Comparison of ENCODE assay signal across 9 mouse cellular contexts in the genomic region with DNA sequence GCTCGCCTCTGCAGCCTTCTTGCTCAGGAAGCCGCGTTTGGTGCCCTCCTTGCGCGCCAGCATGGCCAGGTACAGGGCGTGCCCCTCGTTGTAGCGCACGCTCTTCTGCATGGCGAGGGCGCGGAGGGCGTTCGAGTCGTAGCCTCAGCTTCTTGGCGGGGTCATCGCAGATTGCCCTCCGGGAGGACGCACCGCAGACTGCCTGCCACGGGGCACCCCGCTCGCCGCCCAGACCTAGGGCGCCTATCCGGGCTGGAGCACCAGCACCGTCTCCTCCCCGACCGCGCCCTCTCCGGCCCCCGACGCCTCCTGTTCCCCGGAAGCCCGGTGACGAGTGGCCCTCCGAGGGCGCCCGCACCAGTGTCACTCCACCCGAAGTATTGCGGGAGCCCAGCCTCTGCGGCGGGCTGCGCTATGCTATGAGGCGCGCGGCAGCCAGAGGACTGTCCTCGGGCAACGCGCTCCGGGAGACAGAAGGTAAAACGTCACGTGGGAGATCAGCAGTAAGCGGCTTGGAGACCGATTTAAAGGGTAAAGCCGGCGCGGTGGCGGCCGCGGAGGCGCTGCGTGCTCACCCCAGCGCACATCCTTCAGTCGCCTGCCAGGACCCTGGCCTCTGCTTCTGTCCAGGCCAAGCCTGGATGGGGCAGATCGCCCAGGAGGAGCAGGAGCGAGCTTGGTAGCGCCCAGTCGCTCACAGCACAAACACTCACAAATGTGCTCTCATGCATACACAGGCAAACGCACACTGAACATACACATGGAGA. TPM values are rescaled to one million over a fixed set of nuclear protein-coding genes. Genes with fewer than 3 reads are reported as not detected.
A peak's percentile ranks its signal among the peaks of the same experiment; 100 is the strongest.
DNase-seq lines count a peak whose midpoint lies in the region; ATAC-seq and TF ChIP-seq lines count a peak whose summit lies in the region.
"Had no signal": no experiment of that assay in that cellular context is flagged by ENCODE, and none has a peak within 500 bp of the region (broad histone marks: within the 10 kb centered on the region; RNA-seq: fewer than 3 reads in every experiment).

Gene Rasgrf2, minus strand, starts transcription at position 273 of the 767 bp plus-strand sequence.

- H3K4me2 ChIP-seq in embryonic facial prominence, embryonic 12.5 days (replicated peaks): peak within 1 kb of the TSS; percentile 98
- H3K4me2 ChIP-seq in heart, embryonic 12.5 days: peak within 1 kb of the TSS; percentile 98
- peak within 1 kb of the TSS; percentile 86 for H3K4me2 ChIP-seq in kidney, postnatal 0 days (ENCODE audit: low read length)
- H3K4me2 ChIP-seq in neural tube, embryonic 13.5 days: peak within 1 kb of the TSS; percentile 85

- H3K4me1 ChIP-seq in embryonic facial prominence, embryonic 12.5 days: peaks cover 9% of the 10 kb centered on the region; the same call in 1 of the 2 replicates
- 0 out of 2 replicates have a peak, but pooled peaks cover 5% of the 10 kb centered on the region for H3K4me1 ChIP-seq in heart, embryonic 12.5 days (replicated peaks)
- no peaks in the 10 kb centered on the region for H3K4me1 ChIP-seq in kidney, postnatal 0 days (replicated peaks; ENCODE audit: insufficient read depth, low read length)
- 0 out of 2 replicates have a peak, but pooled peaks cover 2% of the 10 kb centered on the region for H3K4me1 ChIP-seq in liver, adult 2 months (ENCODE audit: control insufficient read depth, insufficient read depth, low read length)
- peaks cover 12% of the 10 kb centered on the region for H3K4me1 ChIP-seq in neural tube, embryonic 13.5 days (replicated peaks)

- H3K27ac ChIP-seq in embryonic facial prominence, embryonic 12.5 days: no peak within 1 kb of the TSS
- H3K27ac ChIP-seq in heart, embryonic 12.5 days (ENCODE audit: poor library complexity, severe bottlenecking): no peak within 1 kb of the TSS
- H3K27ac ChIP-seq in kidney, postnatal 0 days: no peak within 1 kb of the TSS
- H3K27ac ChIP-seq in liver, adult 2 months (replicated peaks; ENCODE audit: insufficient read depth, low read depth, low read length): no peak within 1 kb of the TSS
- no peak within 1 kb of the TSS for H3K27ac ChIP-seq in neural tube, embryonic 13.5 days (replicated peaks)

- H3K9me3 ChIP-seq in embryonic facial prominence, embryonic 12.5 days: no peaks in the 10 kb centered on the region
- no peaks in the 10 kb centered on the region for H3K9me3 ChIP-seq in heart, embryonic 12.5 days (replicated peaks)
- no peaks in the 10 kb centered on the region for H3K9me3 ChIP-seq in kidney, postnatal 0 days (replicated peaks; ENCODE audit: low read length)
- no peaks in the 10 kb centered on the region for H3K9me3 ChIP-seq in neural tube, embryonic 13.5 days

- H3K4me3 ChIP-seq in embryonic facial prominence, embryonic 12.5 days: peak within 1 kb of the TSS; percentile 54
- H3K4me3 ChIP-seq in heart, embryonic 12.5 days: peak within 1 kb of the TSS; percentile 60
- peak within 1 kb of the TSS; percentile 45 for H3K4me3 ChIP-seq in kidney, postnatal 0 days (replicated peaks; ENCODE audit: low read depth, low read length)
- H3K4me3 ChIP-seq in liver, adult 2 months (ENCODE audit: insufficient read depth, low read depth, low read length): peak within 1 kb of the TSS; percentile 65
- H3K4me3 ChIP-seq in neural tube, embryonic 13.5 days: peak within 1 kb of the TSS; percentile 55

- WGBS in embryonic facial prominence, embryonic 12.5 days: under 1% methylated on average over 70 of the region's 70 CpGs
- WGBS in heart, embryonic 12.5 days: 1% methylated on average over 69 of the region's 70 CpGs
- WGBS in kidney, postnatal 0 days: 1% methylated on average over 69 of the region's 70 CpGs
- 4% methylated on average over 70 of the region's 70 CpGs for WGBS in liver, adult 2 months
- WGBS in neural tube, embryonic 13.5 days: 1% methylated on average over 70 of the region's 70 CpGs

- H3K9ac ChIP-seq in embryonic facial prominence, embryonic 12.5 days: peak within 1 kb of the TSS; percentile 52
- peak within 1 kb of the TSS; percentile 61 for H3K9ac ChIP-seq in heart, embryonic 12.5 days
- peak within 1 kb of the TSS; percentile 6 for H3K9ac ChIP-seq in kidney, postnatal 0 days (ENCODE audit: low read depth, low read length)
- peak within 1 kb of the TSS; percentile 56 for H3K9ac ChIP-seq in liver, adult 2 months (ENCODE audit: low read depth, low read length)
- peak within 1 kb of the TSS; percentile 71 for H3K9ac ChIP-seq in neural tube, embryonic 13.5 days

- H3K27me3 ChIP-seq in embryonic facial prominence, embryonic 12.5 days: peaks cover 46% of the 10 kb centered on the region
- peaks cover 5% of the 10 kb centered on the region; the same call in 1 of the 2 replicates for H3K27me3 ChIP-seq in heart, embryonic 12.5 days (replicated peaks)
- H3K27me3 ChIP-seq in kidney, postnatal 0 days (ENCODE audit: insufficient read depth, low read length): peaks cover 11% of the 10 kb centered on the region; the same call in 1 of the 2 replicates
- H3K27me3 ChIP-seq in liver, adult 2 months (ENCODE audit: control insufficient read depth, insufficient read depth, low read length): peaks cover 4% of the 10 kb centered on the region; the same call in 1 of the 2 replicates
- H3K27me3 ChIP-seq in neural tube, embryonic 13.5 days: peaks cover 44% of the 10 kb centered on the region

- intact Hi-C loops in heart, postnatal 25 days (cut with DNase I): no loop called here

- TF ChIP-seq CTCF in kidney, postnatal 0 days (IDR thresholded peaks at IDR 0.05; ENCODE audit: low read depth): no peak
- TF ChIP-seq CTCF in liver, adult 2 months (IDR thresholded peaks at IDR 0.05; ENCODE audit: low read depth, low read length): no peak

- no peak for TF ChIP-seq POLR2A in liver, adult 2 months (IDR thresholded peaks at IDR 0.05; ENCODE audit: extremely low read depth, insufficient read depth, low read length)

- no peaks in the 10 kb centered on the region for H3K36me3 ChIP-seq in embryonic facial prominence, embryonic 12.5 days
- no peaks in the 10 kb centered on the region for H3K36me3 ChIP-seq in heart, embryonic 12.5 days
- no peaks in the 10 kb centered on the region for H3K36me3 ChIP-seq in kidney, postnatal 0 days (ENCODE audit: insufficient read depth, low read length)
- no peaks in the 10 kb centered on the region for H3K36me3 ChIP-seq in liver, adult 2 months (ENCODE audit: control insufficient read depth, insufficient read depth, low read length)
- no peaks in the 10 kb centered on the region for H3K36me3 ChIP-seq in neural tube, embryonic 13.5 days

- peak; percentile 95 for DNase-seq in heart, adult 11 months
- DNase-seq in heart, postnatal 25 days (ENCODE audit: low spot score): no peak
- DNase-seq in kidney, postnatal 0 days (ENCODE audit: low spot score): peak; percentile 23
- DNase-seq in liver, adult 2 months (ENCODE audit: extremely low read depth, low read depth, low spot score): no peak

- peak; percentile 67 for ATAC-seq in embryonic facial prominence, embryonic 12.5 days (ENCODE audit: insufficient number of reproducible peaks, insufficient read depth, low FRiP score, low TSS enrichment)
- peak; percentile 67 for ATAC-seq in heart, embryonic 12.5 days (ENCODE audit: insufficient number of reproducible peaks, low FRiP score)
- peak; percentile 61 for ATAC-seq in kidney, postnatal 0 days (replicated peaks; ENCODE audit: low FRiP score, low read depth)
- ATAC-seq in neural tube, embryonic 13.5 days (ENCODE audit: low read depth): peak; percentile 96
- ATAC-seq in erythroid progenitor cell, adult 5-6 weeks (replicated peaks; ENCODE audit: low FRiP score, poor library complexity, severe bottlenecking): no peak

- no peaks in the 10 kb centered on the region for H3K79me2 ChIP-seq in liver, adult 2 months (ENCODE audit: control insufficient read depth, insufficient read depth, low read length)

RNA-seq across cellular contexts. Expression of gene Rasgrf2, which starts in this region (rescaled TPM):
- total RNA-seq in heart, postnatal 25 days (2021): 1 to 10 TPM; 6.0 to 6.9 TPM
- polyA plus RNA-seq in embryonic facial prominence, embryonic 12.5 days (2016; fragmentation: Nextera tagmentation; extraction: Ambion mirVana): 0.31 and 0.49 TPM in 2 replicates
- 0.89 and 1.1 TPM in 2 replicates for polyA plus RNA-seq in heart, embryonic 12.5 days (2016; fragmentation: Nextera tagmentation; extraction: Ambion mirVana)
- 0.82 and 1.1 TPM in 2 replicates for polyA plus RNA-seq in kidney, postnatal 0 days (2015; fragmentation: Nextera tagmentation; extraction: Ambion mirVana)
- total RNA-seq in liver, adult 2 months (2014; rRNA removed): 0.74 and 1.0 TPM in 2 replicates
- 0.17 and 0.44 TPM in 2 replicates for polyA plus RNA-seq in liver, adult 2 months (2012; rRNA removed)
- polyA plus RNA-seq in neural tube, embryonic 13.5 days (2015; fragmentation: Nextera tagmentation; extraction: Ambion mirVana): 1.4 and 1.7 TPM in 2 replicates
- 1.8 TPM in 1 of 2 replicates, not detected in the other for total RNA-seq in erythroid progenitor cell, adult 5-6 weeks (2015; ENCODE audit: low replicate concordance)
- total RNA-seq in erythroid progenitor cell, adult 5-6 weeks (2017; ENCODE audit: low replicate concordance): not detected in 2 replicates
- total RNA-seq: MEL had no signal

Comparison
In these comparisons a context has a peak if more than half of its experiments do, and no peak if none do; other contexts are left out.
1. DNase-seq: peak in heart, adult 11 months (single experiment) and kidney, postnatal 0 days (single experiment); none in heart, postnatal 25 days (single experiment) and liver, adult 2 months (single experiment).
2. Peak in ATAC-seq, H3K4me3 ChIP-seq, H3K9ac ChIP-seq and H3K4me2 ChIP-seq in embryonic facial prominence, embryonic 12.5 days; RNA of the gene not detected or under 1 TPM.
3. H3K9ac ChIP-seq: peak in every context shown above with its lines; median percentile 71 in neural tube, embryonic 13.5 days; 61 in heart, embryonic 12.5 days; 56 in liver, adult 2 months; 52 in embryonic facial prominence, embryonic 12.5 days; 6 in kidney, postnatal 0 days.
4. Peak in every context shown above with its lines, with median percentiles within 50 percentile points of each other: H3K4me2 ChIP-seq and H3K4me3 ChIP-seq.